Mouse (Mus musculus) mouse trophoblast stem cell (cell line): ENCODE results near the gene Tex30.
"Not testable (repeated sequence)": the region's sequence is repeated elsewhere in the genome, so short reads cannot be mapped to it uniquely, and the experiment has no call there.

ENCODE experiments used
- in situ Hi-C, 2 experiments: fragments of 300-500 bp; cut with MseI, MboI; formaldehyde crosslinking; loops; 2 replicates in 1 of 2; 3 replicates in 1 of 2; pipeline ENCODE4 v1.15.1; 2025

Tex30 gene

GRCm38 (mm10) chr1:44102259-44102717 is at the start of gene Tex30:
Gene Tex30 (minus strand): TSS chr1:44102441.
- in situ Hi-C loops, result no loop called here

- in situ Hi-C loops, result no loop called here
Measured at GRCm38 (mm10) chr1:44148706-44149105, 46.5 kb upstream of the Tex30 start.

GRCm38 (mm10) chr1:44147563-44148381 is 45.5 kb upstream of the Tex30 start, which contains the start of gene Ercc5:
Gene Ercc5 (plus strand): TSS chr1:44147744.
- in situ Hi-C loops, result no loop called here

- in situ Hi-C loops, result no loop called here
Measured at GRCm38 (mm10) chr1:44142747-44143146, 40.5 kb upstream of the Tex30 start.

- in situ Hi-C loops, result no loop called here
Measured at GRCm38 (mm10) chr1:44140232-44140631, 38.0 kb upstream of the Tex30 start.

GRCm38 (mm10) chr1:44129929-44130581 is 27.8 kb upstream of the Tex30 start:
- in situ Hi-C loops, result no loop called here

- in situ Hi-C loops, result no loop called here
Measured at GRCm38 (mm10) chr1:44125590-44125989, 23.3 kb upstream of the Tex30 start.

GRCm38 (mm10) chr1:44122256-44122655 is 20.0 kb upstream of the Tex30 start:
- in situ Hi-C loops, result no loop called here

GRCm38 (mm10) chr1:44120074-44120406 is 17.8 kb upstream of the Tex30 start:
- in situ Hi-C loops, result no loop called here

- in situ Hi-C loops, result no loop called here
Measured at GRCm38 (mm10) chr1:44119201-44120073, 17.2 kb upstream of the Tex30 start.

- in situ Hi-C loops, result no loop called here
Measured at GRCm38 (mm10) chr1:44118239-44119054, 16.2 kb upstream of the Tex30 start, which contains the start of the genes Kdelc1 and Bivm. Gene Kdelc1 (minus strand): TSS chr1:44118808. Gene Bivm (plus strand): TSS chr1:44118957.

- in situ Hi-C loops, result no loop called here
Measured at GRCm38 (mm10) chr1:44117571-44117970, 15.3 kb upstream of the Tex30 start.

- in situ Hi-C loops, result no loop called here
Measured at GRCm38 (mm10) chr1:44102939-44103338, 698 bp upstream of the Tex30 start.

- in situ Hi-C loops, result no loop called here
Measured at GRCm38 (mm10) chr1:44101448-44102225, 604 bp downstream of the Tex30 start.

GRCm38 (mm10) chr1:44064625-44065024 is 37.6 kb downstream of the Tex30 start:
- in situ Hi-C loops, result no loop called here

- in situ Hi-C loops, result no loop called here
Measured at GRCm38 (mm10) chr1:44063439-44063838, 38.8 kb downstream of the Tex30 start.

- in situ Hi-C loops, result no loop called here
Measured at GRCm38 (mm10) chr1:44061836-44062235, 40.4 kb downstream of the Tex30 start, which contains the start of gene Gm8251. Gene Gm8251 (minus strand): TSS chr1:44061936.

GRCm38 (mm10) chr1:44057805-44058204 is 44.4 kb downstream of the Tex30 start:
- in situ Hi-C loops, result no loop called here

GRCm38 (mm10) chr1:44046556-44046955 is 55.7 kb downstream of the Tex30 start:
- in situ Hi-C loops, result no loop called here

GRCm38 (mm10) chr1:44045689-44046088 is 56.6 kb downstream of the Tex30 start:
- in situ Hi-C loops, result not testable (repeated sequence)
